Mouse (Mus musculus): ENCODE measurements around the gene Ccdc151. TPM values are rescaled to one million over a fixed set of nuclear protein-coding genes. Genes with fewer than 3 reads are reported as not detected.

Ccdc151 gene
- polyA plus RNA-seq (2012; rRNA removed): 0.02 TPM in 2 replicates

DNA sequence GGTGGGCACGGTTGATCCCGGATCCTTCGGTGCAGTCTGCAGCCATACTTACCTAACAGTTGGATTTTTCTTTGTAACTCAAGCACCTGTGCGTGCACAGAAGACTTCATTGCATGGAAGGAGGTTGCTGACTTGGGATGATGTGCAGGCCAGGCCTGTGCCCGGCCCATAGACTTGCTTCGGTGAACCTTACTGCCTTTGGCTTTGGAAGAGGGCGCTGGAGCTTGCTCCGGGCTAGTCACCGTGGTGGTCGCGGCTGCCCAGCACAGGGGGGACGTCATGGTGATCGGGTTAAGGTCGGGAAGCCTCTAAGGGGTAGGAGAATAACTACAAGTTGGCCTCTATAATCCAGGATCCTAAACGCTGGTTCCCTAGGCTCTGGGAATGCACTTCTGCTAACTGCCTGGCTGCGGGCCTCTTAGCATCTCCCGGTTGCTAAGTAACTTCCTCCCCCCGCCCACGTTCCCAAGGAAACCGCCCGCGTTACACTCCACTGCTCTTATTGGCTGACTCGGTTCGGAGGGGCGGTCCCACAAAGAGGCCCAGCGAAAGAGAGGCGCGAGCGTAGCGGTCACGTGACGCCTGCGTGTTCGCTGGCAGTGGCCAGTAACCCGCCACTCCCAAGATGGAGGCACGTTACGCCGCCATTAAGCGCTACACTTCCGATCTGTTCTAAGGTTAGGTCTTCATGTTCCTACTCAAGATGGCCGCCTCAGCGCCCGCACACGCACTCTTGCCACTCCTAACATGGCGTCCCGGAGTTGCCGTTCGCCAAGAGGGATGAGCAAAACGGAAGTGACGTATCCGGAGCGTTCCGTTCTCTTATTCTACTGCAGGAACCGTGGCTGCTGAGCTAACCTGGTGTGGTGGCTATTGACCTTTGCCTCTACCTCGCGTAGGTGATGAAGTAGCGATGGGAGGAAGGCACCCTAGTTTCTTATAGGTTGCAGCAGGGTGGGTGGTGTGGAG lies at the start of gene Ccdc151, which contains the start of gene Prkcsh:
Gene Ccdc151 (minus strand): TSS at position 441 of the 969 bp plus-strand sequence.
Gene Prkcsh (plus strand): TSS at position 613 of the 969 bp plus-strand sequence.

DNA sequence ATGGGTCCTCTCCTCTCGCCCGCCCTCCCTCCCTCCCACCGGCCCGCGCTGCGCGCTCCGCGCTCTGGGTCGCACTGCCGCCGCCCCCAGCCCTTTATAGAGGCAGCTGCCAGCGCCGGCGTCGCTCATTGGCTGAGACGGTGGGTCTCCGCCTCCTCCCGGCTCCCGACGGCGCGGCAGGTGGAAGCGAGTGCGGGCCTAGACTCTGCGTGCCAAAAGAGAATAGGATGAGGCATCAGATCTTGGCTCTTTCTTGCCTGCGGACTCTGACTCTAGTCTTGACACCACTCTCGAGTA lies 49.5 kb upstream of the Ccdc151 start, which contains the start of gene Elavl3:
Gene Elavl3 (minus strand): TSS at position 66 of the 297 bp plus-strand sequence.

GRCm38 (mm10) chr9:21989230-21990110 lies 13.0 kb downstream of the Ccdc151 start, which contains the start of gene Rgl3:
Gene Rgl3 (minus strand): TSS chr9:21989446.

DNA sequence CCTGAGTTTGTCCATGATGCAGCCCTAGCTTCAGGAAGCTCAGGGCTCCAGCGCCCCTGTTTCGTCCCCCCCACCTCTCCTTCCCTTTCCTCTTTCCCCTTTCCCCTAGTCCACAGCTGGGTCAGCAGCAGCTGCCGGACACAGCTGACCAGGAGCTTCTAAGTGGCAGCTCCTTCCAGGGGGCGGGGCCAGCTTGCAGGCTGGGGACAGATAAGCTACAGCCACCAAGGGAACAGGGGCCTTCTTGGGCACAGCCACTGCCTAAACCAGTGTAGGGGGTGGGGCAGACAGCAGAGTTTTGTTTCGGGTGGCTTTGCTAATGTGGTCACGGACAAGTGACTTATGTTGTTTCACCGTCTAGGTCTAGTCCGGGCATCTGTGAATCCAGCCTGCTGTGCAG lies 39.0 kb downstream of the Ccdc151 start, which contains the start of gene Epor:
Gene Epor (minus strand): TSS at position 90 of the 400 bp plus-strand sequence.

GRCm38 (mm10) chr9:21955570-21956281 lies 46.7 kb downstream of the Ccdc151 start, which contains the start of gene Swsap1:
Gene Swsap1 (plus strand): TSS chr9:21955755.

Other genes with a start within 250 kb of the Ccdc151 start
- gene Spc24, start 242.3 kb downstream of the Ccdc151 start, polyA plus RNA-seq (2012; rRNA removed): 25.7 and 26.4 TPM in 2 replicates
- gene Kank2, start 203.9 kb downstream of the Ccdc151 start, polyA plus RNA-seq (2012; rRNA removed): 8.2 and 9.7 TPM in 2 replicates
- gene Angptl8, start 167.1 kb downstream of the Ccdc151 start, polyA plus RNA-seq (2012; rRNA removed): 176 and 212 TPM in 2 replicates
- 25.2 and 25.3 TPM in 2 replicates for gene Dock6, start 150.0 kb downstream of the Ccdc151 start, polyA plus RNA-seq (2012; rRNA removed)
- 18.4 and 22.1 TPM in 2 replicates for gene Rab3d, start 84.4 kb downstream of the Ccdc151 start, polyA plus RNA-seq (2012; rRNA removed)
- 4.7 and 5.0 TPM in 2 replicates for gene Ccdc159, start 75.2 kb downstream of the Ccdc151 start, polyA plus RNA-seq (2012; rRNA removed)
- gene Tmem205, start 75.1 kb downstream of the Ccdc151 start, polyA plus RNA-seq (2012; rRNA removed): 183 and 222 TPM in 2 replicates
- gene Plppr2, start 65.6 kb downstream of the Ccdc151 start, polyA plus RNA-seq (2012; rRNA removed): 8.6 and 10.1 TPM in 2 replicates
- 1.4 and 1.6 TPM in 2 replicates for gene Swsap1, start 46.9 kb downstream of the Ccdc151 start, polyA plus RNA-seq (2012; rRNA removed)
- 51.5 and 56.7 TPM in 2 replicates for gene Epor, start 39.1 kb downstream of the Ccdc151 start, polyA plus RNA-seq (2012; rRNA removed)
- 0.31 and 0.53 TPM in 2 replicates for gene Rgl3, start 13.2 kb downstream of the Ccdc151 start, polyA plus RNA-seq (2012; rRNA removed)
- gene Prkcsh, start 172 bp upstream of the Ccdc151 start, polyA plus RNA-seq (2012; rRNA removed): 61.1 and 69.2 TPM in 2 replicates
- gene Elavl3, start 49.4 kb upstream of the Ccdc151 start, polyA plus RNA-seq (2012; rRNA removed): under 0.01 and 0.01 TPM in 2 replicates
- gene Gm49318, start 68.6 kb upstream of the Ccdc151 start, polyA plus RNA-seq (2012; rRNA removed): not detected in 2 replicates
- 9.9 and 13.0 TPM in 2 replicates for gene Zfp653, start 68.7 kb upstream of the Ccdc151 start, polyA plus RNA-seq (2012; rRNA removed)
- 14.9 and 15.9 TPM in 2 replicates for gene Ecsit, start 82.8 kb upstream of the Ccdc151 start, polyA plus RNA-seq (2012; rRNA removed)
- 0.42 and 0.54 TPM in 2 replicates for gene Cnn1, start 96.6 kb upstream of the Ccdc151 start, polyA plus RNA-seq (2012; rRNA removed)
- gene Elof1, start 114.5 kb upstream of the Ccdc151 start, polyA plus RNA-seq (2012; rRNA removed): 51.8 and 57.2 TPM in 2 replicates
- gene Acp5, start 133.1 kb upstream of the Ccdc151 start, polyA plus RNA-seq (2012; rRNA removed): 142 and 178 TPM in 2 replicates
- 27.8 and 33.3 TPM in 2 replicates for gene Pigyl, start 154.2 kb upstream of the Ccdc151 start, polyA plus RNA-seq (2012; rRNA removed)
- gene Zfp872, start 185.5 kb upstream of the Ccdc151 start, polyA plus RNA-seq (2012; rRNA removed): 0.02 and 0.04 TPM in 2 replicates
- gene Zfp809, start 223.1 kb upstream of the Ccdc151 start, polyA plus RNA-seq (2012; rRNA removed): 4.5 and 4.6 TPM in 2 replicates